Mouse (Mus musculus): ENCODE data around the gene Ppp1r9a.

DNA sequence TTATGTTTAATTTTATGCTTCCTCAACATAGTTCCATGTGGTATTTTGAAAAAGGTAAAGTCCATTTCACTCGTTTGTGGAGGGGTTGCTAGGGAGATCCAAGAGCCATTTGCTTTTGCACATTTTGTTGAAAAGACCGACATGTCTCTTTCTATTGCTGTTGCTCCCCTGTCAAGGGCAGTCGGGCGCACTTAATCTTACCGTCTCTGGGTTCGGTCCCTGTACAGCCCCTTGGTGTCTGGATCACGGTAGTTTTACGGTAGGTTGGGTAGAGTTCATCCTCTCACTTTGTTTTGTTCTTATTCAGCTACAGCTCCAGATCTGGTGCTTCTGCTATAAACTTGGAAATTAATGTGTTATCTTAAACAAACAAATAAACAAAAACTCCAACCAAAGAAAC is 98.1 kb downstream of the Ppp1r9a start:
- TF ChIP-seq CTCF (conservative IDR thresholded peaks at IDR 0.05; ENCODE audit: low read length) (no peak), NANOG (IDR thresholded peaks at IDR 0.05; ENCODE audit: borderline replicate concordance, low read length) (no peak)

Measured in E14TG2a.4 (cell line).